Mouse (Mus musculus) midbrain, embryonic 14.5 days (tissue): ENCODE results near the gene Tmem88b. TPM values are rescaled to one million over a fixed set of nuclear protein-coding genes. Genes with fewer than 3 reads are reported as not detected.
A peak's percentile ranks its signal among the peaks of the same experiment; 100 is the strongest.

Source experiments
- ATAC-seq: fragments of 200-750 bp; cut with Nextera tagmentation; 2 replicates; pipeline ENCODE4 v1.8.0; 2017; ENCODE audit warnings: moderate number of reproducible peaks, moderate library complexity; ENCODE audit not compliant: low FRiP score, low TSS enrichment
- DNase-seq: peaks from one replicate; pipeline ENCODE4 v3.0.0-alpha.2; 2015
- H3K27ac ChIP-seq: fragments of 300-500 bp; sonication (generic); replicated peaks from 2 replicates; pipeline ENCODE4 v1.5.1; 2014; ENCODE audit warnings: mild to moderate bottlenecking, low read depth, low read length, moderate library complexity
- H3K27me3 ChIP-seq: fragments of 300-500 bp; sonication (generic); 2 replicates; pipeline ENCODE4 v1.6.1; 2014; ENCODE audit warnings: low read length, control low read depth, mixed read lengths; ENCODE audit not compliant: control insufficient read depth, insufficient read depth
- H3K36me3 ChIP-seq: fragments of 300-500 bp; sonication (generic); 2 replicates; pipeline ENCODE4 v1.6.1; 2014; ENCODE audit warnings: low read length, control low read depth; ENCODE audit not compliant: control insufficient read depth, insufficient read depth
- H3K4me1 ChIP-seq: fragments of 300-500 bp; sonication (generic); 2 replicates; pipeline ENCODE4 v1.6.1; 2014; ENCODE audit warnings: mild to moderate bottlenecking, antibody characterized with exemption, low read length, control low read depth; ENCODE audit not compliant: control insufficient read depth, insufficient read depth
- H3K4me2 ChIP-seq: fragments of 300-500 bp; sonication (generic); 2 replicates; pipeline ENCODE4 v1.6.1; 2014; ENCODE audit warnings: mild to moderate bottlenecking, low read length, moderate library complexity
- H3K4me3 ChIP-seq: fragments of 300-500 bp; sonication (generic); replicated peaks from 2 replicates; pipeline ENCODE4 v1.5.1; 2014; ENCODE audit warnings: low read depth, low read length
- H3K9ac ChIP-seq: fragments of 300-500 bp; sonication (generic); replicated peaks from 2 replicates; pipeline ENCODE4 v1.6.1; 2014; ENCODE audit warnings: mild to moderate bottlenecking, low read length, moderate library complexity
- H3K9me3 ChIP-seq: fragments of 300-500 bp; sonication (generic); 2 replicates; pipeline ENCODE4 v1.6.1; 2016; ENCODE audit warnings: low read length, control low read depth, mixed read lengths; ENCODE audit not compliant: control insufficient read depth
- WGBS: fragments of 180-500 bp; shearing (Covaris S2); extraction: QIAGEN DNeasy Blood & Tissue Kit; methylation state at CpG from one replicate; pipeline ENCODE4 v1.1.7; 2014; 5-methylcytosine and 5-hydroxymethylcytosine counted together
- polyA plus RNA-seq: library from polyadenylated mRNA; unstranded; fragments of >200 nt; fragmentation: Nextera tagmentation; extraction: Ambion mirVana; gene quantifications from 2 replicates; pipeline ENCODE4 v1.2.1, GENCODE M21; 2014

Gene Tmem88b
- polyA plus RNA-seq, 1 experiment from 2014 or later = 0.51 TPM

DNA sequence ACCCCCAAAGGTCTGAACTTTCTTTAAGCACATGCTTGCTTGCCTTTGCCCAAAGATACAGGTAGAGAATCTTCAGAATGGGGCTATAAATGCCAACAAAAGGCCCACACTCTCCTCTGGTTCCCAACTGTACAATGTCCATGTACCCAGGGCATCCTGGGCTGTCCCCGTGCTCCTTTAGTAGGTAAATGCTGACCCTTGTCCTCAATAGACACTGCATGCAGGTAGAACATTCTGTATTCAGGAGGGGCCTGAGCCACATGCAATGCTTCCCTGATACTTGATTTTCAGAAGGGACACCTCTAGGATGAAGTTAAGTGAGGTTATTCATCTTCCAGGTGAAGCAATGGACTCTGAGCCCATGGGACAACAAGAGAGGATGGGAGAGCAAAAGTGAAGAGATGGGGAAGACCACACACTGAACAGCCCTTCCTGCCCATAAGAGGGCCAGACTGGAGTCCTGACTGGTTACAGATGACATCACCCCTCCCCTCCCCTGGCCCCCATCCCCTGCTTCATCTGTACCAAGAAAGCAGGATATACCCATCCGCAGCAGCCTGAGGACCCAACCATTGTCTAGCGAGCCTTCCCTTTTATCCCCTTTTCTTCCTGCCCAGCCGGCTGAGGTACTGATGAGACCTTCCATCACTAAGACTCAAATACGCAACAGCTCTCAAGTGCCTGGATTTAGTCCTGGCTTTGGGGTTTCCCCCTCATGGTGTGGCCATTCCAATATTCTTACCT is 12.2 kb downstream of the Tmem88b start:
- no peaks in the 10 kb centered on the region for H3K9me3 ChIP-seq
- no peak for DNase-seq

DNA sequence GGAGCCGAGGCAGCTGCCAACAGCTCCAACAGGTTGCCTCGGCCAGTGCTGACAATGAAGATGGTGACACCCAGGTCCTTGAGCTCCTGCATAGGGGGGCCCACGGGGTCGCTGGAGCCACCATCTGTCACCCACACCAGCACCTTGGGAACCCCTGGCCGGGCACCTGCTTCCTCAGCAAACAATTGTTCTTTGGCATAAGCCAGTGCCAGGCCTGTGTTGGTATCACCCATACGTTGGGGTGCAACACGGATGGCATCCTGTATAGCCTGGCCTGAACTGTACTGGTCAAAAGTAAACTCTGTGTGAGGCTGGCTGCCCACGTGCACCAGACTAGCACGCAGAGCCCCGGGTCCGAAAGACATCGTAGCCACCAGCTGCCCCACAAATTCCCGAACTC is 12.9 kb downstream of the Tmem88b start:
- ATAC-seq (no peak), DNase-seq (no peak)
- Histone ChIP-seq H3K9ac (no peak overlapping the region), H3K36me3 (no peaks in the 10 kb centered on the region), H3K4me1 (peaks cover 19% of the 10 kb centered on the region; the same call in 1 of the 2 replicates), H3K4me2 (peak overlapping the region; percentile 67; the same call in 1 of the 2 replicates), H3K27ac (no peak overlapping the region), H3K9me3 (no peaks in the 10 kb centered on the region), H3K4me3 (no peak overlapping the region), H3K27me3 (peaks cover 24% of the 10 kb centered on the region; the same call in 1 of the 2 replicates)
- 88% methylated on average over 13 of the region's 13 CpGs for WGBS

More for the DNA sequence above, 12.2 kb downstream of the Tmem88b start:
- peaks cover 19% of the 10 kb centered on the region; the same call in 1 of the 2 replicates for H3K4me1 ChIP-seq
- H3K4me3 ChIP-seq = peak overlapping the region; percentile 36
- H3K9ac ChIP-seq = no peak overlapping the region
- peaks cover 24% of the 10 kb centered on the region; the same call in 1 of the 2 replicates for H3K27me3 ChIP-seq
- 36% methylated on average over 5 of the region's 5 CpGs for WGBS
- ATAC-seq = no peak
- H3K4me2 ChIP-seq = peak overlapping the region; percentile 67
- H3K27ac ChIP-seq = no peak overlapping the region
- no peaks in the 10 kb centered on the region for H3K36me3 ChIP-seq

DNA sequence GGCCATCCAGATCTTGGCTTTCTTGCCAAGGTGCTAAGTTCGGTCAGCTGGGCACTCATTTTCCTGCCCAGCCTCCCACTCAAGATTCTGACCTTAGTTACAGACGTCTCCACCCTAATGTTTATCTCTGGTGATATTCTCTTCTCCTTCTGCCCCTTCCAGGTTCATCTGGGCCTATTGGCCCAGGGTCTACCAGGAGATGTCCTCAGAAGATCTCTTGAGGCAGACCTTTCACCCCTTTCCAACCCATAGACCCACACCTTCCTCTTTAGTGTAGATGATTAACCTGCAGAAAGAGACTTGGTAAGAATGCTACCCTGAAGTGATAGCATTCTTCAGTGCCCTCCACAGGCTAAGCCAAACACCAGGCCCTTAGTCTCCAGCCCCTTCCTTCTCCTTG is 14.0 kb downstream of the Tmem88b start:
- peaks cover 19% of the 10 kb centered on the region; the same call in 1 of the 2 replicates for H3K4me1 ChIP-seq
- no peak overlapping the region for H3K27ac ChIP-seq
- H3K4me3 ChIP-seq = no peak overlapping the region
- WGBS = 84% methylated on average over 2 of the region's 2 CpGs
- no peak for ATAC-seq
- no peaks in the 10 kb centered on the region for H3K36me3 ChIP-seq
- no peaks in the 10 kb centered on the region for H3K9me3 ChIP-seq
- H3K4me2 ChIP-seq = no peak overlapping the region
- no peak overlapping the region for H3K9ac ChIP-seq
- peaks cover 24% of the 10 kb centered on the region; the same call in 1 of the 2 replicates for H3K27me3 ChIP-seq
- DNase-seq = no peak

DNA sequence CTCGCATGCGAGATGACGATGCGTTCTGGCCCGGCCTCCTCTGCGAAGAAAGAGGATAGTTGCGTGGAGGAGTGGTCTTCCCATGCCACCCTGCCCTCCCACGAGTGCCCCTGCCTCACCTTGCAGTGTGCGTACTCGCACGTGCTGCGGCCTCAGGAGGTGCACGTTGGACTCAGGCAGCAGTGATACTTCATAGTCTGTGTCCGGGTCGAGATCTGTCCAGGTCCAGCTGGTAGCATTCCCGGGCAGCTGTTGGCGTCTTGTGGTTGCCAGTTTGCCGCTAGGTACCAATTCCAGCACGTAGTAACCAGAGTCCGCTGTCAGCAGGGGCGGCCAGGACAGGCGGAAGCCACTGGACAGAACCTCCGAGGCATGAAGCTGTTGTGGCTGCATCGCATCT is 15.0 kb downstream of the Tmem88b start:
- Histone ChIP-seq H3K27ac (0 out of 2 replicates have a peak overlapping the region, but pooled peaks have one; percentile 20), H3K9me3 (no peaks in the 10 kb centered on the region), H3K4me1 (peaks cover 19% of the 10 kb centered on the region; the same call in 1 of the 2 replicates), H3K27me3 (peaks cover 23% of the 10 kb centered on the region; the same call in 1 of the 2 replicates), H3K9ac (peak overlapping the region; percentile 73), H3K4me3 (peak overlapping the region; percentile 47), H3K4me2 (peak overlapping the region; percentile 73), H3K36me3 (no peaks in the 10 kb centered on the region)
- WGBS = 42% methylated on average over 24 of the region's 24 CpGs
- DNase-seq (no peak), ATAC-seq (no peak; the same call in 1 of the 2 replicates)

DNA sequence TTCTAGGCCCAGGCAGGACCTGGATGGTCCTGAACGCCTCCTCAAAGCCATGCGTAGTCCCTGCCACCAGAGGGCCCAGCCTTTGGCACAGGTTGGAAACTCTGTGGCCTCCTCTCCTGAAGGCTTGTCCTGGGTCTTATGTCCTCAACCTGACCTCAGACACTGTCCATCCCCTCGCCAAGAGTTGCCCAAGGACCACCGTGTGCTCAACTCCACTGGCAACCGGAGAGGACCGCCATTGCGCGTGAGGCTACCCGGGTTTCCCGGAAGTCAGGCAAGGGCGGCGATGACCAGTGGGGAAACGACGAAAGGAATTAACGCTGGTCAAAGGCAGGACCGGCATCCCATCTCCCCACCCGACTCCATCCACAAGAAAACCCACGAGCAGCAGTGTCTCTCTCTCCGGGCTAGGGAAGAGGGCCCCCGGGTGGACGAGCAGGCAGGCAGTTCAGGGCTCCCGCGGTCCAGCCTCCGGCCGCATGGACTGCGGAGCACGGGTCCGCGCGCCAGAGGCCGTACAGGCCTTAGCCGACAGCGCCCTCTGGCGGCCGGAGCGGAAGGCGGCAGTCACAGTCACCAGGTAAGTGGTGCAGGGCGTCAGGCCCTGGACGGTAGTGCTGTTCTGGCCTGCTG is 15.7 kb downstream of the Tmem88b start:
- under 1% methylated on average over 38 of the region's 39 CpGs for WGBS

DNA sequence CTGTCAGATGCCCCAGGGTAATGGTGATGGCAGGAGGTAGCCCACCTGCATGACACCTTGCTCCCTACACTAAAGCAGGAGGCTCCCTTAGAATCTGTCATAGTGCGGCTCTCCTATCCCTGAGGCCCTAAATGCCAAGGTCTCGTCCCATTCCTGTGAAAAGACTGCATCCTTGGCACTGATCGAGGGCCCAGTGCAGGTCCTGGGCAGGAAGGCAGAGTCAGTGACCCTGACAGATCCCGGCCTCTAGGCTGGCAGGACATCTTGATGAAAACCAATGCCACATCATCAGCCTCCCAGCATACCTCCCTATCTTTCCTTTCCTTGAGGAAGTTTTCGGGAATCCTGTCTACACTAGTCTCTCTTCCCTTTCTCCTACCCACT is 16.2 kb downstream of the Tmem88b start:
- Histone ChIP-seq H3K27ac (peak overlapping the region; percentile 70), H3K4me2 (peak overlapping the region; percentile 73), H3K4me1 (peaks cover 13% of the 10 kb centered on the region; the same call in 1 of the 2 replicates), H3K4me3 (peak overlapping the region; percentile 47), H3K9ac (peak overlapping the region; percentile 73), H3K36me3 (no peaks in the 10 kb centered on the region), H3K9me3 (no peaks in the 10 kb centered on the region), H3K27me3 (peaks cover 19% of the 10 kb centered on the region; the same call in 1 of the 2 replicates)
- WGBS = 53% methylated on average over 5 of the region's 5 CpGs
- no peak for ATAC-seq
- no peak for DNase-seq

More for the DNA sequence above, 15.7 kb downstream of the Tmem88b start:
- Histone ChIP-seq H3K9ac (peak overlapping the region; percentile 73), H3K4me3 (peak overlapping the region; percentile 47), H3K4me2 (peak overlapping the region; percentile 73), H3K27ac (peak overlapping the region; percentile 70), H3K4me1 (peaks cover 18% of the 10 kb centered on the region; the same call in 1 of the 2 replicates), H3K27me3 (peaks cover 19% of the 10 kb centered on the region; the same call in 1 of the 2 replicates), H3K9me3 (no peaks in the 10 kb centered on the region), H3K36me3 (no peaks in the 10 kb centered on the region)
- DNase-seq = peak; percentile 94
- ATAC-seq = peak; percentile 86

DNA sequence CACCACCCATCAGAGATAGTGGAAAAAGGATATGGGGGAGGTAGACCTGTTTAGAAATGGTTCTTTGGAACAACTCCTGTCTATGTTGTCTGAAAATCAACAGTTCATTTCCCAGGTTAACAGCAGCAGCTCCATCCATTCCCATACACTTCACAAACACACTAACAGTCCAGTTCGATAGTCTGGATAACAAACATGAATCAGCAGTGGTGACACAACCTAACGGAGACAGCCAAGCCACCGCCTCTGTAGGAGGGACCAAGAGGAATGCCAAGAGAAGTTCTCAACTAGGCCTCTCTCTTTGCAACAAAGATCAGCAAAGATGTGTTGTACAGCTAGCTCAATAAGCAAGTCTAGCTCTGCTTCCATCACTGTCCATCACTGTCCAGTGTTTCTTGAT is 23.3 kb downstream of the Tmem88b start:
- no peak overlapping the region for H3K9ac ChIP-seq
- ATAC-seq (no peak), DNase-seq (no peak)
- H3K27ac ChIP-seq = no peak overlapping the region
- H3K36me3 ChIP-seq = no peaks in the 10 kb centered on the region; the same call in 1 of the 2 replicates
- WGBS = 93% methylated on average over 3 of the region's 3 CpGs
- H3K4me1 ChIP-seq = peaks cover 14% of the 10 kb centered on the region
- H3K4me2 ChIP-seq = 0 out of 2 replicates have a peak overlapping the region, but pooled peaks have one; percentile 97
- no peak overlapping the region for H3K4me3 ChIP-seq
- no peaks in the 10 kb centered on the region for H3K27me3 ChIP-seq
- no peaks in the 10 kb centered on the region for H3K9me3 ChIP-seq

DNA sequence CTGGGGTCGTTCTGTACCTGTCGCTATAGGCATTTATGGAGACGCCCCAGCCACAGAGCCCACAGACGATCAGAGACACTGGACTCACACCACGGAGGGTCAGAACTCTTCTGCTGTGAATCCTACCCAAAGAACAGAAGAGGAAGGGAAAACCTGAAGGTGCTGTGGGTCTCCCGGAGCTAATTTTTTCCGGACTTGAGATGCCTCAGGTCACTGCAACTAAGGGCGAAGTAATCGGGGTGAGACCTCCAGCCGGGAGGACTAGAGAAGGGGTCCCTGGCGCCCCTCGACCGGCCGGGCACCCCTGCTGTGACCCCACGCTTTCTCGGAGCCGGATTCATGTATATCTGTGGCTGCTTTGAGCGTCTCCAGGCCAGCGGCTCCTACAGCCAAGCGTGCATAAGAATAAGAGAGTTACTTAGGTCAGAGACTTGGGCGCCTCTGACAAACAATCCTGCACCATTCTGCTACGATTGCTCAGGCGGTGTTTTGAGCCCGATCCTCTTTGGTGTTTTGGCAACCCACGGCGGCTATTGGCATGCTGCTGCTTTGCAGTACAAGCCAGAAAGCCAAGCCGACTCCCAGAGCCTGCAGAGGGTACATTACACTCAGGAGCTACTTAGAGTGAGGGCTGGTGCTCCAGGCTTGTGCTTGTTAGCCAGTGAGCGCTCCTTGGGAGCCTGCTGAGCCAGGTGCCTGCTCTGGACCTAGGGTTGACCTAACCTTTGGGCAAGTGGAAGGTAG is 24.1 kb downstream of the Tmem88b start:
- WGBS = 2% methylated on average over 28 of the region's 28 CpGs
- Histone ChIP-seq H3K4me3 (peak overlapping the region; percentile 79), H3K9me3 (no peaks in the 10 kb centered on the region), H3K36me3 (peaks cover 4% of the 10 kb centered on the region), H3K27ac (0 out of 2 replicates have a peak overlapping the region, but pooled peaks have one; percentile 37), H3K9ac (peak overlapping the region; percentile 59), H3K27me3 (no peaks in the 10 kb centered on the region), H3K4me2 (peak overlapping the region; percentile 97), H3K4me1 (peaks cover 14% of the 10 kb centered on the region)
- ATAC-seq = peak; percentile 64
- DNase-seq = peak; percentile 15
